Mouse (Mus musculus) spleen, adult 2 months (tissue): ENCODE results near the gene Cdc42ep5. TPM values are rescaled to one million over a fixed set of nuclear protein-coding genes. Genes with fewer than 3 reads are reported as not detected.

ENCODE experiments used
- DNase-seq, 2 experiments: peaks; one replicate each; pipeline versions ENCODE4 v3.0.0 to v3.0.0-alpha.2; 2012 to 2021; ENCODE audit warnings: low spot score in 2 of 2, low read depth in 1 of 2
- H3K27ac ChIP-seq: fragments of 200-500 bp; 2 replicates; pipeline ENCODE4 v1.5.1; 2012; ENCODE audit warnings: low read length, inconsistent platforms; ENCODE audit not compliant: insufficient read depth
- H3K27me3 ChIP-seq: fragments of 200-500 bp; 2 replicates; pipeline ENCODE4 v1.6.1; 2012; ENCODE audit warnings: mild to moderate bottlenecking, moderate library complexity, low read length, inconsistent platforms; ENCODE audit not compliant: control insufficient read depth, insufficient read depth
- H3K36me3 ChIP-seq: fragments of 200-500 bp; 2 replicates; pipeline ENCODE4 v1.6.1; 2012; ENCODE audit warnings: mild to moderate bottlenecking, low read length, inconsistent platforms; ENCODE audit not compliant: control insufficient read depth, insufficient read depth
- H3K4me1 ChIP-seq: fragments of 200-500 bp; 2 replicates; pipeline ENCODE4 v1.6.1; 2011; ENCODE audit warnings: inconsistent platforms; ENCODE audit not compliant: control insufficient read depth, insufficient read depth, insufficient read length
- H3K4me3 ChIP-seq: fragments of 200-500 bp; 2 replicates; pipeline ENCODE4 v1.5.1; 2011; ENCODE audit warnings: mild to moderate bottlenecking, inconsistent platforms; ENCODE audit not compliant: insufficient read depth, insufficient read length; ENCODE audit errors: extremely low read depth
- CTCF ChIP-seq: fragments of 200-500 bp; IDR thresholded peaks from 2 replicates; pipeline ENCODE4 v1.5.1; 2011; ENCODE audit warnings: mild to moderate bottlenecking, inconsistent platforms; ENCODE audit not compliant: insufficient read depth, insufficient read length, insufficient replicate concordance; ENCODE audit errors: extremely low read depth
- POLR2A ChIP-seq: fragments of 200-500 bp; IDR thresholded peaks from 2 replicates; pipeline ENCODE4 v1.6.1; 2011; ENCODE audit warnings: low read depth, low read length, inconsistent platforms
- WGBS: fragments of 180-500 bp; shearing (Covaris S2); methylation state at CpG from one replicate; pipeline ENCODE4 v1.1.7; 2018; 5-methylcytosine and 5-hydroxymethylcytosine counted together
- polyA plus RNA-seq: library from polyadenylated mRNA; depleted of rRNA; stranded (reverse); fragments of >200 nt; gene quantifications from 2 replicates; pipeline ENCODE4 v1.2.3, GENCODE M21; 2012

Gene Cdc42ep5
- polyA plus RNA-seq, 1 experiment, result 13.2 TPM

- DNase-seq, result peak in 1 of 2 experiments; percentile 74
- TF ChIP-seq POLR2A (no peak), CTCF (no peak)
- peaks cover 16% of the 10 kb centered on the region for H3K36me3 ChIP-seq
- peak within 1 kb of the TSS; percentile 100 for H3K27ac ChIP-seq
- WGBS, result 2% methylated on average over 14 of the region's 14 CpGs
- peaks cover 10% of the 10 kb centered on the region for H3K4me1 ChIP-seq
- no peaks in the 10 kb centered on the region for H3K27me3 ChIP-seq
- H3K4me3 ChIP-seq, result peak within 1 kb of the TSS; percentile 91
Observed at GRCm38 (mm10) chr7:4150059-4150541, 14.6 kb downstream of the Cdc42ep5 start, which contains the start of gene Leng9. TSS of gene Leng9 (minus strand) at chr7:4150374.

GRCm38 (mm10) chr7:4149209-4150054, 15.2 kb downstream of the Cdc42ep5 start:
- Histone ChIP-seq H3K4me1 (peaks cover 10% of the 10 kb centered on the region), H3K4me3 (peak overlapping the region; percentile 91), H3K36me3 (peaks cover 23% of the 10 kb centered on the region), H3K27me3 (no peaks in the 10 kb centered on the region), H3K27ac (peak overlapping the region; percentile 100)
- under 1% methylated on average over 64 of the region's 64 CpGs for WGBS
- DNase-seq, result peak; percentile 71 to 84
- peak; percentile 65 for TF ChIP-seq POLR2A
- no peak for TF ChIP-seq CTCF

GRCm38 (mm10) chr7:4148341-4149208, 16.1 kb downstream of the Cdc42ep5 start:
- peak overlapping the region; percentile 91 for H3K4me3 ChIP-seq
- TF ChIP-seq POLR2A (no peak), CTCF (no peak)
- no peaks in the 10 kb centered on the region for H3K27me3 ChIP-seq
- peaks cover 10% of the 10 kb centered on the region for H3K4me1 ChIP-seq
- DNase-seq, result peak in 1 of 2 experiments; percentile 17
- peaks cover 31% of the 10 kb centered on the region for H3K36me3 ChIP-seq
- WGBS, result 33% methylated on average over 18 of the region's 18 CpGs
- peak overlapping the region; percentile 100 for H3K27ac ChIP-seq

GRCm38 (mm10) chr7:4147836-4148235, 16.8 kb downstream of the Cdc42ep5 start:
- Histone ChIP-seq H3K4me3 (no peak overlapping the region), H3K36me3 (peaks cover 38% of the 10 kb centered on the region), H3K4me1 (peaks cover 10% of the 10 kb centered on the region), H3K27ac (no peak overlapping the region), H3K27me3 (no peaks in the 10 kb centered on the region)
- DNase-seq, result no peak
- 85% methylated on average over 4 of the region's 4 CpGs for WGBS
- TF ChIP-seq POLR2A (no peak), CTCF (no peak)

GRCm38 (mm10) chr7:4147371-4147770, 17.3 kb downstream of the Cdc42ep5 start:
- peaks cover 42% of the 10 kb centered on the region for H3K36me3 ChIP-seq
- H3K27ac ChIP-seq, result no peak overlapping the region
- peaks cover 10% of the 10 kb centered on the region for H3K4me1 ChIP-seq
- no peak for DNase-seq
- H3K4me3 ChIP-seq, result no peak overlapping the region
- 90% methylated on average over 20 of the region's 20 CpGs for WGBS
- no peak for TF ChIP-seq POLR2A
- TF ChIP-seq CTCF, result no peak
- H3K27me3 ChIP-seq, result no peaks in the 10 kb centered on the region

GRCm38 (mm10) chr7:4146241-4147180, 18.1 kb downstream of the Cdc42ep5 start:
- 93% methylated on average over 23 of the region's 23 CpGs for WGBS
- TF ChIP-seq POLR2A (no peak), CTCF (no peak)
- H3K27me3 ChIP-seq, result no peaks in the 10 kb centered on the region
- H3K27ac ChIP-seq, result no peak overlapping the region
- H3K4me1 ChIP-seq, result peaks cover 10% of the 10 kb centered on the region
- H3K4me3 ChIP-seq, result no peak overlapping the region
- peaks cover 51% of the 10 kb centered on the region for H3K36me3 ChIP-seq
- no peak for DNase-seq
